Mouse (Mus musculus) lung, embryonic 14.5 days (tissue): ENCODE results near the gene Metap1d. TPM values are rescaled to one million over a fixed set of nuclear protein-coding genes. Genes with fewer than 3 reads are reported as not detected.

ENCODE experiments used
- ATAC-seq: fragments of 200-750 bp; cut with Nextera tagmentation; 2 replicates; pipeline ENCODE4 v1.8.0; 2017; ENCODE audit warnings: mild to moderate bottlenecking, moderate TSS enrichment, moderate library complexity; ENCODE audit not compliant: insufficient read depth
- DNase-seq: peaks from one replicate; pipeline ENCODE4 v3.0.0-alpha.2; 2015
- H3K27ac ChIP-seq: fragments of 300-500 bp; sonication (generic); 2 replicates; pipeline ENCODE4 v1.5.1; 2014; ENCODE audit warnings: low read depth, mild to moderate bottlenecking, moderate library complexity
- H3K27me3 ChIP-seq: fragments of 300-500 bp; sonication (generic); 2 replicates; pipeline ENCODE4 v1.6.1; 2014; ENCODE audit warnings: low read length, control low read depth; ENCODE audit not compliant: insufficient read depth
- H3K36me3 ChIP-seq: fragments of 300-500 bp; sonication (generic); 2 replicates; pipeline ENCODE4 v1.6.1; 2014; ENCODE audit warnings: control low read depth; ENCODE audit not compliant: insufficient read depth
- H3K4me1 ChIP-seq: fragments of 300-500 bp; sonication (generic); 2 replicates; pipeline ENCODE4 v1.6.1; 2014; ENCODE audit warnings: antibody characterized with exemption, control low read depth; ENCODE audit not compliant: insufficient read depth
- H3K4me2 ChIP-seq: fragments of 300-500 bp; sonication (generic); 2 replicates; pipeline ENCODE4 v1.6.1; 2014; ENCODE audit warnings: mild to moderate bottlenecking
- H3K4me3 ChIP-seq: fragments of 300-500 bp; sonication (generic); 2 replicates; pipeline ENCODE4 v1.5.1; 2014; ENCODE audit warnings: low read depth, low read length
- H3K9ac ChIP-seq: fragments of 300-500 bp; sonication (generic); 2 replicates; pipeline ENCODE4 v1.6.1; 2014
- H3K9me3 ChIP-seq: fragments of 300-500 bp; sonication (generic); 2 replicates; pipeline ENCODE4 v1.6.1; 2016; ENCODE audit warnings: low read depth, low read length, control low read depth
- CTCF ChIP-seq: IDR thresholded peaks from 2 replicates; pipeline ENCODE4 v1.5.1; 2016; ENCODE audit warnings: antibody characterized with exemption, low read depth
- whole genome bisulfite sequencing: fragments of 180-500 bp; shearing (Covaris S2); extraction: QIAGEN DNeasy Blood & Tissue Kit; methylation state at CpG from one replicate; pipeline ENCODE4 v1.1.7; 2014; 5-methylcytosine and 5-hydroxymethylcytosine counted together
- polyA plus RNA-seq: library from polyadenylated mRNA; unstranded; fragments of >200 nt; fragmentation: Nextera tagmentation; extraction: Ambion mirVana; gene quantifications from 2 replicates; pipeline ENCODE4 v1.2.1, GENCODE M21; 2014

Metap1d gene
- polyA plus RNA-seq, 1 experiment from 2014 or later: 37.1 TPM

- H3K27me3 ChIP-seq: peaks cover 82% of the 10 kb centered on the region
- no peak overlapping the region for H3K4me2 ChIP-seq
- H3K27ac ChIP-seq: no peak overlapping the region
- no peaks in the 10 kb centered on the region for H3K4me1 ChIP-seq
- no peak overlapping the region for H3K9ac ChIP-seq
- no peak overlapping the region for H3K4me3 ChIP-seq
- 19% methylated on average over 13 of the region's 13 CpGs for WGBS
- no peaks in the 10 kb centered on the region for H3K9me3 ChIP-seq
- ATAC-seq: no peak
- no peaks in the 10 kb centered on the region for H3K36me3 ChIP-seq
- TF ChIP-seq CTCF: no peak
- DNase-seq: no peak
Observed at GRCm38 (mm10) chr2:71524763-71525162, 71.7 kb downstream of the Metap1d start.

GRCm38 (mm10) chr2:71526595-71527322 is 73.7 kb downstream of the Metap1d start:
- Histone ChIP-seq H3K4me3 (no peak overlapping the region), H3K4me1 (no peaks in the 10 kb centered on the region), H3K9me3 (no peaks in the 10 kb centered on the region), H3K4me2 (no peak overlapping the region), H3K27ac (no peak overlapping the region), H3K9ac (no peak overlapping the region), H3K36me3 (no peaks in the 10 kb centered on the region), H3K27me3 (peaks cover 95% of the 10 kb centered on the region)
- TF ChIP-seq CTCF: no peak
- 4% methylated on average over 10 of the region's 10 CpGs for WGBS
- ATAC-seq (no peak), DNase-seq (no peak)

DNA sequence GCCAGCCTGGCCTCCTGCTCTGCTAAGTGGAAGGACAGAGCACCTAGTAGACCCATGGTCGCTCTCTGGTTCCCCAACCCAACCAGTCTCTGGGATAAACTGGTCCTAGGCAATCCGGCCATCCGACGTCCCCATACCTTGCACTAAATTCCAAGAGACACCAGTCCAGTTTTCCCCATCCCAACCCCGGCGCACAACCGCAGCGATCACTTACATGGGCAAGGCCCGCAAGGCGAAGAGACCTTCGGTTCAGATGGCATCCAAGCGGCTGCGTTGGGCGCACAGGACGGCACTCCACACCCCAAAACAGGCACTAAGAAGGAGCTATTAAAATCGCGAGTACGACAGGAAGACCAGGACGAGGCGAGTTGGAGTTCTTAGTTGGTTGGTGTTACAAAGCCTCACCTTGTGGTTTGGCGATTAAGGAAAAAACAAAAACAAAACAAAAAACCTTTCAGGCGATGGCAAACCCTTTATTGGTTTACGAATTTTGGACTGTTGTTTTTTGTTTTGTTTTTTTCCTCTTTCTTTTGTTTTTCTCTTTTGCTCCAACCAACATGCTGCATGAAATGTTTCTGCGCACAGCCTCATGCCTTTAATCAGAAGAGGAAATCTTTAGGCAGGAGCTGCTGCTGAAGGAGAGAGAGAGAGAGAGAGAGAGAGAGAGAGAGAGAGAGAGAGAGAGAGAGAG is 74.4 kb downstream of the Metap1d start:
- no peaks in the 10 kb centered on the region for H3K36me3 ChIP-seq

DNA sequence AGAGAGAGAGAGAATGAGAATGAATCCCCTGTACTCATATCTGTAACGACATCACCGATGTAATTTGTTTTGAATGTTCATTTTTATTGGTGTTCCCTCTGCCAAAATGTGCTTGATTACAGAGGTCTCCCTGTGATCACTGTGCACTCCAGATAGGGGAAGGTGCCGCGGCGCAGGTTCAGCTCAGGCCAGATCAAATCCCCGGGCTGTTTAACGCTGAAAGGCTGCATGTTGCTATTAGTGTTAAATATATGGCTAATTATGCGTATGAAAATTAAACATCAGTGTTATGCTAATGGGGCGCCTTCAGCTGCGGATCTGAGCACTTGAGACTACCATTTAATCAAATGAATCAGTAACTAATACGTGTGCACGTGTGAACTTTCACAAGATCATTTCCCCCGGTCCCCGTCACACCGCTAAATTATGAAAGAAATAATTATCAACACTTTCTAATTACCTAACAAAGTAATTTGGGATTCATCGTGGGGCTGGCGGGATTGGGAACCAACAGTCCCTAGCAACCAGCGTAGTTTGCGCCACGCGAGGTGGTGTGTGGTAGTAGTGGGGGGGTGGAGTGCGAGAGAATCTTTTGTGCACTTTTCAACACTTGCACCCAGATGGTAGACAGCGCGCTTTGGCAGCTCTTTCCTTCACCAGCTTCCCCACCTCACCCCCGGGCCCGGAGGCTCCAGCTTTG is 75.1 kb downstream of the Metap1d start, which contains the start of gene Dlx1:
Gene Dlx1, plus strand, starts transcription at position 100 of the 700 bp plus-strand sequence.
- peaks cover 100% of the 10 kb centered on the region for H3K27me3 ChIP-seq
- 0 out of 2 replicates have a peak within 1 kb of the TSS, but pooled peaks have one; percentile 4 for H3K9ac ChIP-seq
- no peak for TF ChIP-seq CTCF
- ATAC-seq (no peak), DNase-seq (no peak)
- H3K9me3 ChIP-seq: no peaks in the 10 kb centered on the region
- peak within 1 kb of the TSS; percentile 77 for H3K4me2 ChIP-seq
- H3K36me3 ChIP-seq: no peaks in the 10 kb centered on the region
- H3K27ac ChIP-seq: no peak within 1 kb of the TSS
- WGBS: 2% methylated on average over 26 of the region's 26 CpGs
- H3K4me3 ChIP-seq: peak within 1 kb of the TSS; percentile 44
- H3K4me1 ChIP-seq: no peaks in the 10 kb centered on the region

More for the DNA sequence above, 74.4 kb downstream of the Metap1d start:
- H3K27ac ChIP-seq: no peak overlapping the region
- H3K4me2 ChIP-seq: no peak overlapping the region
- no peak overlapping the region for H3K9ac ChIP-seq
- 3% methylated on average over 24 of the region's 24 CpGs for WGBS
- peaks cover 100% of the 10 kb centered on the region for H3K27me3 ChIP-seq
- ATAC-seq: no peak
- H3K9me3 ChIP-seq: no peaks in the 10 kb centered on the region
- H3K4me3 ChIP-seq: no peak overlapping the region
- no peak for TF ChIP-seq CTCF
- H3K4me1 ChIP-seq: no peaks in the 10 kb centered on the region
- no peak for DNase-seq

DNA sequence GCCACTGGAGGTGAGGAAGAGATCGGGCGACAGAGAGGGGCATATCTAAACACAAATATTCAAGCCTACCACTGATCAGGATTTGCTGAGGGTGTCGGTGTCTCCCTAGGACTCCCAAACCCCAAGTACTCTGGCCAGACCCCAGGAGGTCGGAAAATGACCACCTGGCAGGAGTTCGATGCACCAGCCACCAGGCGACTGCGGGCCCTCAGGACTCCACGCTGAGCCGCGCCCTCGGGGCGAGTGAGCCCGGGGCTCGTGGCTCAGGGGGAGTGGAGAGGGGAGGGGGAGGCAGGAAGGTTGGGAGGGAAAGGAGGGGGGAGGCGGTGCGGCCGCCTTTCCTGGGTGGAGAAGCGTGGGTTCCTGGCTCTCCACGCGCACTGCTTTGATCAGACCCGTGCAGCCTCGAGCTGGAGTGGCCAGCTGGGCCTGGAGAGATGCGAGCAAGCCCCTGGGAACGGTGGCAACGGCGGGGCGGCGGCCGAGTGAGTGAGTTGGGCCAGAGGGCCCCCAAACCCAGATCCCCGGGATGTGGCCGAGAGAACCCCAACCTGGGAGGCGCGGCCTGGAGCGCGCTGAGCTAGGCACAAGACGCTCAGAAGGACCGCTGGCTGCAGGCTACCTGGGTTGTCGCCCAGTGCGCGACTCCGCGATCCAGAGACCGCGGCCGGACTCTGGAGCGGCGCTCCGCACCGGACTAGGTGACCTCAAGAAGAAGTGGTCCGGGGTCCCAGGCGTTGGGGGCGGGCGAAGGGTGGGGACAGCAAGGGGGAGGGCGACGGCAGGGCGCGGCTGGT is 75.8 kb downstream of the Metap1d start:
- Histone ChIP-seq H3K4me2 (peak overlapping the region; percentile 77), H3K9ac (0 out of 2 replicates have a peak overlapping the region, but pooled peaks have one; percentile 4), H3K4me3 (peak overlapping the region; percentile 44), H3K27ac (no peak overlapping the region), H3K4me1 (no peaks in the 10 kb centered on the region), H3K36me3 (no peaks in the 10 kb centered on the region), H3K9me3 (no peaks in the 10 kb centered on the region), H3K27me3 (peaks cover 100% of the 10 kb centered on the region)
- no peak for TF ChIP-seq CTCF
- ATAC-seq: peak; percentile 63
- WGBS: 0% methylated on average over 51 of the region's 57 CpGs
- no peak for DNase-seq

GRCm38 (mm10) chr2:71529511-71530351 is 76.7 kb downstream of the Metap1d start:
- H3K4me1 ChIP-seq: no peaks in the 10 kb centered on the region
- under 1% methylated on average over 57 of the region's 60 CpGs for WGBS
- no peak overlapping the region for H3K27ac ChIP-seq
- TF ChIP-seq CTCF: no peak
- peaks cover 100% of the 10 kb centered on the region for H3K27me3 ChIP-seq
- H3K4me3 ChIP-seq: peak overlapping the region; percentile 44
- H3K36me3 ChIP-seq: no peaks in the 10 kb centered on the region
- ATAC-seq: peak; percentile 94
- no peaks in the 10 kb centered on the region for H3K9me3 ChIP-seq
- H3K4me2 ChIP-seq: peak overlapping the region; percentile 77
- DNase-seq: peak; percentile 92
- H3K9ac ChIP-seq: 0 out of 2 replicates have a peak overlapping the region, but pooled peaks have one; percentile 4
